10 mouse cellular contexts compared by ENCODE assay signal in the genomic region with DNA sequence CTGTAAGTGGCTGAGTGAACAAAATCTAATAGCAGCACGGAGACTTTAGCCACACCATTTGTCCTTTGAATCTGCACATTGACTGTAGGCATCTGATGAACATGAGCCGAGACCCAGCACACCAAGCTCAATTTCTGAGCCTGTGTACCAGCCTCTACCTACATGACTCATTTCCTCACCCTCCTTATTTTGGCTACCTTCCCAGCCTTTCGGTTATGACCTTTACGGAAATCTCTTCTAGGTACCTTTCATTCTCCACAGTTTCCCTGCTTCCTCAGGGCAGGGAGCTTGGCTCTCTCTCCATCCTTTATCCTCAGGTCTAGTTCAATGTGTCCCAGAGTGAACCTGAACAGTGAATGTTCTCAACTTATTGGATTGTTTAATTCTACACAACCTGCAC.
DNase-seq lines count a peak whose midpoint lies in the region; ATAC-seq and TF ChIP-seq lines count a peak whose summit lies in the region.
"Had no signal": no experiment of that assay in that cellular context is flagged by ENCODE, and none has a peak within 500 bp of the region (broad histone marks: within the 10 kb centered on the region; RNA-seq: fewer than 3 reads in every experiment).

No protein-coding gene starts in this region.

- peak overlapping the region; percentile 10; the same call in 1 of the 2 replicates for H3K27ac ChIP-seq in heart, adult 2 months
- no peak overlapping the region for H3K27ac ChIP-seq in heart, embryonic 10.5 days
- no peak overlapping the region for H3K27ac ChIP-seq in forebrain, embryonic 15.5 days (replicated peaks)
- H3K27ac ChIP-seq: liver, embryonic 15.5 days had no signal

- H3K4me3 ChIP-seq in heart, adult 2 months, result no peak overlapping the region
- H3K4me3 ChIP-seq in heart, embryonic 10.5 days, result no peak overlapping the region
- no peak overlapping the region for H3K4me3 ChIP-seq in forebrain, embryonic 15.5 days
- H3K4me3 ChIP-seq: liver, embryonic 15.5 days had no signal

- H3K9me3 ChIP-seq in heart, embryonic 10.5 days, result no peaks in the 10 kb centered on the region
- H3K9me3 ChIP-seq in forebrain, embryonic 15.5 days, result no peaks in the 10 kb centered on the region
- H3K9me3 ChIP-seq: liver, embryonic 15.5 days had no signal

- no peaks in the 10 kb centered on the region for H3K27me3 ChIP-seq in heart, adult 2 months (ENCODE audit: control insufficient read depth, insufficient read depth, low read length)
- H3K27me3 ChIP-seq in heart, embryonic 10.5 days (ENCODE audit: insufficient read depth, poor library complexity, severe bottlenecking), result no peaks in the 10 kb centered on the region
- H3K27me3 ChIP-seq in Patski, result no peaks in the 10 kb centered on the region
- no peaks in the 10 kb centered on the region for H3K27me3 ChIP-seq in forebrain, embryonic 15.5 days
- H3K27me3 ChIP-seq: liver, embryonic 15.5 days had no signal

- no peak overlapping the region for H3K4me2 ChIP-seq in forebrain, embryonic 15.5 days (replicated peaks)
- H3K4me2 ChIP-seq: liver, embryonic 15.5 days had no signal

- TF ChIP-seq CTCF in heart, adult 2 months (IDR thresholded peaks at IDR 0.05), result no peak
- no peak for TF ChIP-seq CTCF in Patski (IDR thresholded peaks at IDR 0.05)

- 43% methylated on average over 4 of the region's 4 CpGs for WGBS in heart, adult 2 months
- WGBS in heart, embryonic 10.5 days, result 74% methylated on average over 4 of the region's 4 CpGs
- WGBS in forebrain, embryonic 15.5 days, result 91% methylated on average over 4 of the region's 4 CpGs

- intact Hi-C loops in heart, adult 2 months (cut with DNase I), result loop anchor here (5.0 to 10.0 kb wide), 3 partner anchors 92 to 212 kb away; no protein-coding TSS in a partner anchor

- ATAC-seq in Patski, result no peak
- no peak for ATAC-seq in forebrain, embryonic 15.5 days (replicated peaks)

- in situ Hi-C loops in Patski (cut with MboI; ENCODE audit: low pct_unique_long_range_greater_than_20kb), result no loop called here

- no peak for TF ChIP-seq EP300 in heart, adult 2 months (IDR thresholded peaks at IDR 0.05; ENCODE audit: insufficient read depth, low read depth, low read length)

- POLR2A ChIA-PET in Patski (lab: Charles Lee), result no interaction called here

- CTCF ChIA-PET in Patski (lab: Charles Lee), result no interaction called here

- no peaks in the 10 kb centered on the region for H3K79me2 ChIP-seq in heart, adult 2 months (replicated peaks; ENCODE audit: control insufficient read depth, insufficient read depth, low read length)

- peak in 1 of 2 experiments; percentile 16 for DNase-seq in heart, adult 2 months
- DNase-seq in heart, embryonic 10.5 days (ENCODE audit: low spot score), result no peak
- DNase-seq in Patski (ENCODE audit: low read depth, low spot score), result peak; percentile 4
- DNase-seq in cerebellum, adult 9-10 months, result peak; percentile 52
- peak; percentile 7 for DNase-seq in heart, postnatal 4 days
- DNase-seq in embryo, embryonic 10.5 days (ENCODE audit: low spot score), result no peak
- no peak for DNase-seq in layer of hippocampus, postnatal 14 days (ENCODE audit: low spot score in 2 of 2)
- DNase-seq: right cerebral cortex, adult 18-20 months had no signal

- H3K36me3 ChIP-seq in heart, adult 2 months (ENCODE audit: control insufficient read depth, insufficient read depth, low read length), result no peaks in the 10 kb centered on the region; the same call in none of the 2 replicates
- H3K36me3 ChIP-seq in heart, embryonic 10.5 days, result no peaks in the 10 kb centered on the region
- no peaks in the 10 kb centered on the region for H3K36me3 ChIP-seq in forebrain, embryonic 15.5 days
- H3K36me3 ChIP-seq: liver, embryonic 15.5 days had no signal

- TF ChIP-seq POLR2A in heart, adult 2 months (IDR thresholded peaks at IDR 0.05; ENCODE audit: insufficient read depth, low read depth, low read length), result no peak

- H3K4me1 ChIP-seq in heart, adult 2 months (ENCODE audit: control insufficient read depth, insufficient read depth, low read length), result peaks cover 3% of the 10 kb centered on the region
- no peaks in the 10 kb centered on the region for H3K4me1 ChIP-seq in heart, embryonic 10.5 days
- no peaks in the 10 kb centered on the region for H3K4me1 ChIP-seq in forebrain, embryonic 15.5 days
- H3K4me1 ChIP-seq: liver, embryonic 15.5 days had no signal

- H3K9ac ChIP-seq in heart, adult 2 months (ENCODE audit: low read depth, low read length), result no peak overlapping the region
- H3K9ac ChIP-seq in forebrain, embryonic 15.5 days (replicated peaks), result no peak overlapping the region
- H3K9ac ChIP-seq: liver, embryonic 15.5 days had no signal

Comparison
In these comparisons a context has a peak if more than half of its experiments do, and no peak if none do; other contexts are left out.
1. DNase-seq: peak in Patski (single experiment), cerebellum, adult 9-10 months (single experiment) and heart, postnatal 4 days (single experiment); none in heart, embryonic 10.5 days (single experiment), embryo, embryonic 10.5 days (single experiment) and layer of hippocampus, postnatal 14 days (0 of 2).